Mouse (Mus musculus): ENCODE results near the gene Pgrmc2.

DNA sequence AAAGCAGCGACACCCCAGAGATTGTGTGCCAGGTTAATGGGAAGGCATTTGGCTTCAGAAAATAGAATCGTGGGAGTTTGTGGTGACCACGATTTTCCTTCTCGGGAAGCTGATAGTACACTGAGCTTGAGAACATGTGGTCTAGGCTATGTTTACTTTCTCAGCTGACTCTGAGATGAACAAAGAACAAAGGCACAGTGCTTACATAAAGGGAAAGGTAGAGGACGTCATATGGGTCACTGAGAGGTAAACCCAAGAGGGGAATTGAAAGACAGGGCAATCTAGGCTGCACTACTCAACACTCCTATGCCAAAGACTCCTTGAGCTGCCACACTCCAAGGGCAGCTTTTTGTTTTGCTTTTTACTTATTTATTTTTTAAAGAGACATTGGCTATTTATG, 35.3 kb upstream of the Pgrmc2 start:
- TF ChIP-seq POLR2A (IDR thresholded peaks at IDR 0.05; ENCODE audit: low read depth, low read length) (no peak), CTCF (IDR thresholded peaks at IDR 0.05; ENCODE audit: extremely low read depth, insufficient read length, insufficient replicate concordance, low read depth, low read length) (no peak)
